Comparison of ENCODE assay signal across 33 mouse cellular contexts in the genomic region with DNA sequence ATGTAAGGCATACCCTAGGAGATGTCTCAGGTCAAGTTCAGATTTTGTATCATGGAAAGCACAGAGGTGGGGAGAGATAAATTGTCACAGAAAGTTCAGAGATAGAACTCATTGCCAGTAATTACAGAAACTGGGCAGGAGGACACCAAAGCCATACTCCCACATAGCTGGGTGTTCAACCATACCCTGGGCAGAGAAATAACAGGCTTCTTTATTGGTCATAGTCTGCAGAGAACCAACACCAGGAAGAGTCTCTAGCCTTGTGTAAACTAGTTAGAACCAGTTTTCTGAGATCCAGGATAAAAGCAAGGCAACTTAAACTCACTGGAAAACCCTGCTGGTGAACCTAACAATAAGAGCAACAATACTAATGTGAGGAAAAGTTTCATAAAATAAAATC.
"Had no signal": no experiment of that assay in that cellular context is flagged by ENCODE, and none has a peak within 500 bp of the region (broad histone marks: within the 10 kb centered on the region; RNA-seq: fewer than 3 reads in every experiment).

No protein-coding gene starts in this region.

- DNase-seq: left cerebral cortex, postnatal 4 days; liver; liver, embryonic 13.5 days; liver, postnatal 0 days; lung, adult 18-20 months; lung, adult 2 months; lung, embryonic 14.5 days; lung, postnatal 10 days; lung, postnatal 14 days; lung, postnatal 36 days; lung, postnatal 4 days; midbrain, embryonic 14.5 days had no signal

- ATAC-seq: liver, embryonic 12.5 days; liver, postnatal 0 days; lung, postnatal 0 days; midbrain, embryonic 13.5 days; midbrain, embryonic 15.5 days; midbrain, embryonic 16.5 days had no signal

- H3K9ac ChIP-seq: limb, embryonic 12.5 days; limb, embryonic 13.5 days; limb, embryonic 15.5 days; liver, embryonic 12.5 days; liver, embryonic 13.5 days; liver, embryonic 14.5 days; liver, embryonic 15.5 days; liver, postnatal 0 days; lung, embryonic 14.5 days; lung, embryonic 15.5 days; midbrain, embryonic 12.5 days; midbrain, embryonic 13.5 days; midbrain, embryonic 15.5 days; neural tube, embryonic 12.5 days; neural tube, embryonic 13.5 days had no signal

- H3K4me1 ChIP-seq: limb, embryonic 10.5 days; limb, embryonic 12.5 days; limb, embryonic 13.5 days; limb, embryonic 15.5 days; liver, embryonic 12.5 days; liver, embryonic 13.5 days; liver, embryonic 15.5 days; lung, embryonic 15.5 days; megakaryocyte, embryonic 14.5 days; midbrain, embryonic 10.5 days; midbrain, embryonic 12.5 days; midbrain, embryonic 13.5 days; midbrain, embryonic 15.5 days; neural tube, embryonic 12.5 days; neural tube, embryonic 13.5 days had no signal

- H3K36me3 ChIP-seq: limb, embryonic 10.5 days; limb, embryonic 12.5 days; limb, embryonic 13.5 days; limb, embryonic 15.5 days; liver, embryonic 12.5 days; liver, embryonic 13.5 days; liver, embryonic 15.5 days; lung, embryonic 15.5 days; midbrain, embryonic 10.5 days; midbrain, embryonic 12.5 days; midbrain, embryonic 13.5 days; midbrain, embryonic 15.5 days; neural tube, embryonic 12.5 days; neural tube, embryonic 13.5 days had no signal

- H3K4me3 ChIP-seq: limb, embryonic 10.5 days; limb, embryonic 12.5 days; limb, embryonic 13.5 days; limb, embryonic 15.5 days; liver, embryonic 12.5 days; liver, embryonic 13.5 days; liver, embryonic 15.5 days; lung, embryonic 15.5 days; megakaryocyte, embryonic 14.5 days; midbrain, embryonic 10.5 days; midbrain, embryonic 12.5 days; midbrain, embryonic 13.5 days; midbrain, embryonic 15.5 days; myocyte; neural tube, embryonic 12.5 days; neural tube, embryonic 13.5 days had no signal

- H3K27me3 ChIP-seq: limb, embryonic 12.5 days; limb, embryonic 13.5 days; limb, embryonic 15.5 days; liver, embryonic 12.5 days; liver, embryonic 13.5 days; liver, embryonic 15.5 days; lung, embryonic 15.5 days; megakaryocyte, embryonic 14.5 days; midbrain, embryonic 12.5 days; midbrain, embryonic 13.5 days; midbrain, embryonic 15.5 days; neural tube, embryonic 12.5 days; neural tube, embryonic 13.5 days had no signal

- H3K27ac ChIP-seq: limb, embryonic 10.5 days; limb, embryonic 12.5 days; limb, embryonic 13.5 days; limb, embryonic 15.5 days; liver, embryonic 12.5 days; liver, embryonic 13.5 days; liver, embryonic 14.5 days; liver, embryonic 15.5 days; lung, embryonic 15.5 days; macrophage; midbrain, embryonic 10.5 days; midbrain, embryonic 12.5 days; midbrain, embryonic 13.5 days; midbrain, embryonic 15.5 days; neural tube, embryonic 12.5 days; neural tube, embryonic 13.5 days had no signal

- H3K4me2 ChIP-seq: limb, embryonic 12.5 days; limb, embryonic 13.5 days; limb, embryonic 15.5 days; liver, embryonic 11.5 days; liver, embryonic 12.5 days; liver, embryonic 13.5 days; liver, embryonic 15.5 days; lung, embryonic 14.5 days; lung, embryonic 15.5 days; midbrain, embryonic 11.5 days; midbrain, embryonic 12.5 days; midbrain, embryonic 13.5 days; midbrain, embryonic 15.5 days; neural tube, embryonic 12.5 days; neural tube, embryonic 13.5 days had no signal

- H3K9me3 ChIP-seq: limb, embryonic 10.5 days; limb, embryonic 12.5 days; limb, embryonic 13.5 days; limb, embryonic 15.5 days; liver, embryonic 12.5 days; liver, embryonic 13.5 days; liver, embryonic 15.5 days; lung, embryonic 15.5 days; megakaryocyte, embryonic 14.5 days; midbrain, embryonic 10.5 days; midbrain, embryonic 12.5 days; midbrain, embryonic 13.5 days; midbrain, embryonic 15.5 days; neural tube, embryonic 12.5 days; neural tube, embryonic 13.5 days had no signal
